Mouse (Mus musculus) heart, adult 2 months (tissue): ENCODE results near the gene Calm2. TPM values are rescaled to one million over a fixed set of nuclear protein-coding genes. Genes with fewer than 3 reads are reported as not detected.
A peak's percentile ranks its signal among the peaks of the same experiment; 100 is the strongest.

ENCODE experiments used
- DNase-seq, 2 experiments: peaks; one replicate each; pipeline ENCODE4 v3.0.0; 2021
- H3K27ac ChIP-seq: fragments of 200-600 bp; 2 replicates; pipeline ENCODE4 v1.8.1; 2022
- H3K27me3 ChIP-seq: fragments of 200-500 bp; 2 replicates; pipeline ENCODE4 v1.6.1; 2012; ENCODE audit warnings: mild to moderate bottlenecking, low read length, inconsistent platforms, mixed read lengths; ENCODE audit not compliant: control insufficient read depth, insufficient read depth
- H3K36me3 ChIP-seq: fragments of 200-500 bp; 2 replicates; pipeline ENCODE4 v1.6.1; 2012; ENCODE audit warnings: low read length, inconsistent platforms; ENCODE audit not compliant: control insufficient read depth, insufficient read depth
- H3K4me1 ChIP-seq: fragments of 200-500 bp; 2 replicates; pipeline ENCODE4 v1.6.1; 2011; ENCODE audit warnings: low read length; ENCODE audit not compliant: control insufficient read depth, insufficient read depth
- H3K4me3 ChIP-seq: fragments of 200-600 bp; 2 replicates; pipeline ENCODE4 v1.8.1; 2022
- H3K79me2 ChIP-seq: fragments of 200-500 bp; replicated peaks from 2 replicates; pipeline ENCODE4 v1.6.1; 2012; ENCODE audit warnings: mild to moderate bottlenecking, inconsistent platforms, low read length, moderate library complexity, mixed read lengths; ENCODE audit not compliant: control insufficient read depth, insufficient read depth
- H3K9ac ChIP-seq: fragments of 200-500 bp; 2 replicates; pipeline ENCODE4 v1.6.1; 2012; ENCODE audit warnings: low read depth, mild to moderate bottlenecking, control low read depth, inconsistent platforms, low read length, mixed read lengths
- CTCF ChIP-seq: fragments of 200-600 bp; IDR thresholded peaks from 2 replicates; pipeline ENCODE4 v1.8.1; 2022; ENCODE audit warnings: antibody characterized with exemption, mild to moderate bottlenecking, moderate library complexity
- EP300 ChIP-seq: fragments of 200-500 bp; IDR thresholded peaks from 2 replicates; pipeline ENCODE4 v1.6.1; 2011; ENCODE audit warnings: low read depth, low read length, control low read depth; ENCODE audit not compliant: insufficient read depth
- POLR2A ChIP-seq: fragments of 200-500 bp; IDR thresholded peaks from 2 replicates; pipeline ENCODE4 v1.6.1; 2011; ENCODE audit warnings: mild to moderate bottlenecking, low read depth, low read length, control low read depth; ENCODE audit not compliant: insufficient read depth
- WGBS: fragments of 180-500 bp; shearing (Covaris S2); methylation state at CpG from one replicate; pipeline ENCODE4 v1.1.7; 2018; 5-methylcytosine and 5-hydroxymethylcytosine counted together
- intact Hi-C: fragments of 180-260 bp; cut with DNase I; formaldehyde crosslinking; loops from one replicate; pipeline ENCODE4 v1.15.1; 2025
- polyA plus RNA-seq: library from polyadenylated mRNA; depleted of rRNA; stranded (reverse); fragments of >200 nt; gene quantifications from 2 replicates; pipeline ENCODE4 v1.2.3, GENCODE M21; 2012
- total RNA-seq, 2 experiments: library from RNA; stranded (reverse); gene quantifications; 2 replicates each; pipeline ENCODE4 v1.2.3; 2021

The Calm2 gene
- total and polyA plus RNA-seq, 3 experiments = 36.7 to 145 (median 132) TPM

DNA sequence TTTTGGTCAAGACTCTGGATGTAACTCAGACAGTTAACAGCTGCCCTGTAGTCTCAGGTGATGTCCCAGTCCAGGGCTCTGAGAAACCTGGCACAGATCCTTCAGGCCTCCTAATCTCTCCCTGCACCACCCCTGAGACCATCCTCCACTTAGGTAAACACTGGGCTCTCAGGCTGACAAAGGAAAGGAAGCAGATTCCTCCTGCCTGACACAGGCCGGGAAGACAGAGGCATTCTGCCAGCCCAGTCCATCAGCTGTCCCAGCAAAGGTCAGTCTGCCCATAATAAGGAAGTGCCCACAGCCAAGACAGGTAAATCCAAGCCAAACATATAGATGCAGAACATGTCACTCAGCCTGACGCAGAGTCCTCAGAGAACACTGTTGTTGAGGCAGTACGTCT lies 36.1 kb upstream of the Calm2 start:
- TF ChIP-seq POLR2A = no peak
- no peak for TF ChIP-seq CTCF
- TF ChIP-seq EP300 = no peak
- no peak for DNase-seq
- Histone ChIP-seq H3K79me2 (no peaks in the 10 kb centered on the region), H3K27me3 (no peaks in the 10 kb centered on the region), H3K27ac (no peak overlapping the region), H3K4me1 (peaks cover 3% of the 10 kb centered on the region), H3K9ac (no peak overlapping the region), H3K36me3 (no peaks in the 10 kb centered on the region), H3K4me3 (no peak overlapping the region)
- WGBS = 64% methylated on average over 3 of the region's 3 CpGs
- intact Hi-C loops = no loop called here

DNA sequence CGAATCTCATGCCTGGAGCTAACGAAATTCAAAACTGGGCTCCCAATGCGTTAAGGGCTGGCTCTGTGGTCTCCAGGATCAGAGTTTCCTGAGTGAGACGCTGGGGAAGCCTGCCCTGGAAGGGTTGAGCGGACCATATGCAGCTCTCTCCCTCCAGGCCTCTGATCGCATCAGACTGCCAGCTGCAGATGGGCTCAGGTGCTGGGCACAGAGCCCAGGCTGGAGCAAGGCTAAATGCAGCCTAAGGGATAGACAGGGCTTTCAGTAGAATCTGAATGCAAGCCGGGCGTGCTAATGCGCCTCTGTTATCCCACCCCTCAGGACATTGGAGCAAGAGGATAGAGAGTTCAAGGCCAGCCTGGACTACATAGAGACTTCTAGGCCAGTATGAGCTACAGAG lies 31.8 kb upstream of the Calm2 start:
- TF ChIP-seq POLR2A = no peak
- no peak for TF ChIP-seq CTCF
- TF ChIP-seq EP300 = no peak
- Histone ChIP-seq H3K27me3 (no peaks in the 10 kb centered on the region), H3K9ac (no peak overlapping the region), H3K79me2 (no peaks in the 10 kb centered on the region), H3K4me1 (peaks cover 8% of the 10 kb centered on the region), H3K4me3 (no peak overlapping the region), H3K27ac (no peak overlapping the region), H3K36me3 (no peaks in the 10 kb centered on the region)
- intact Hi-C loops = no loop called here
- 35% methylated on average over 9 of the region's 9 CpGs for WGBS
- DNase-seq = peak; percentile 18 to 31

DNA sequence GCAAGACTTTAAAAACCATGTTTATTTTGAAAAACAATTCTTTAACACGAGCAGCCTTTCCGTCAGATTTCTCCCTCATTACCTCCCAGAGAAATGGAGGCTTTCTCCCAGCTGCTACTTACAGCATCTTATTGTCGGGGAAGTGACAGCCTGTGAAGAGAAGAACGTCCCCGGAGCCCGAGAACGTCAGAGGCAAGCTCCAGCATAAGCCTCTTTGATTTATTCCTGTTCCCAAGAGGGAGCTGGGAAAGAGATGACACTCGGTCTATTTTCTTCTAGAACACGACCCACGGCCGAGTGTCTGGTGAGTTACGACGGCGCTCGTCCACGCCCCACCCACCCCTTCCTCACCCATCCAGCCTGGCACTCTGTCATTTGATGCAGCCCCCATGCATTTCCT lies 30.9 kb upstream of the Calm2 start:
- no peak overlapping the region for H3K9ac ChIP-seq
- WGBS = 50% methylated on average over 16 of the region's 16 CpGs

DNA sequence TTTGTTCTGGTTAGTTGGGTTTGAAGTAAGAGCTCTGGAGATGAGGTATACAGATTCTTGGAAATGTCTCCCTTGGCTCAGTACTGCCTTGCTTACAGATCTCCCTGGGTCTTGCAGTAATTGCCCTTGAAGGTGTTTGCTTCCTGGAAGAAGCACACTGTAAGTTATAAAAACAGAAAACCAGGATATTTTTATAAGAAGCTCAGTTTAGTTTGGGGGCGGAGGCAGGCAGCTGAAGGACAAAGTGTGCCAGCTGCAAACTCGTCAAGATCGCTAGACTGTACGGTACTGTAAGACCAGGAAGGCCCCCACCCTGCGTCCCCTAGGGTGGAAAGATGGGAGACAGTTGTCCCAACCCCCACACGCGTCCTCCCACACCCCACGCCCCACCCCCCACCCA lies 28.6 kb upstream of the Calm2 start:
- no peaks in the 10 kb centered on the region for H3K27me3 ChIP-seq
- intact Hi-C loops = no loop called here
- H3K27ac ChIP-seq = no peak overlapping the region
- peaks cover 11% of the 10 kb centered on the region for H3K4me1 ChIP-seq
- no peak overlapping the region for H3K9ac ChIP-seq
- 54% methylated on average over 8 of the region's 8 CpGs for WGBS
- no peak overlapping the region for H3K4me3 ChIP-seq
- H3K36me3 ChIP-seq = no peaks in the 10 kb centered on the region
- H3K79me2 ChIP-seq = no peaks in the 10 kb centered on the region
- DNase-seq = no peak
- TF ChIP-seq POLR2A (no peak), CTCF (no peak), EP300 (no peak)

More for the DNA sequence above, 30.9 kb upstream of the Calm2 start:
- intact Hi-C loops = no loop called here
- H3K27me3 ChIP-seq = no peaks in the 10 kb centered on the region
- peaks cover 11% of the 10 kb centered on the region for H3K4me1 ChIP-seq
- DNase-seq = no peak
- no peak overlapping the region for H3K4me3 ChIP-seq
- TF ChIP-seq POLR2A = no peak
- TF ChIP-seq EP300 = no peak
- TF ChIP-seq CTCF = no peak
- no peaks in the 10 kb centered on the region for H3K79me2 ChIP-seq
- no peaks in the 10 kb centered on the region for H3K36me3 ChIP-seq
- H3K27ac ChIP-seq = no peak overlapping the region

DNA sequence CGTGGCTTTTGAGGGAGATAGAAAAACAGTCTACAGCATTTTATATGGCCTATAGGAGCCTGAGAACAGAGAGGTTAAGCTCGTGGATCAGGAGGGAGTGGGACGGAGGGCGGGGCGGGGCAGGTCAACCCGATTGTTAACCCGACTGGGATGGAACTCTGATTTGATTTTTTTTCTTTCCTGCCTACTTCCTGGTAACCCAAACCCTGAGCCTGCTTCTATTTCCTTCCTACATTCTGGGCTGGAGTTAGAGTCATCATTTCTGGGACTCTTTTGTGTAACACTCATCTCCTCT lies 27.7 kb upstream of the Calm2 start:
- Histone ChIP-seq H3K4me3 (peak overlapping the region; percentile 53), H3K27ac (peak overlapping the region; percentile 50), H3K9ac (peak overlapping the region; percentile 31), H3K4me1 (peaks cover 11% of the 10 kb centered on the region), H3K79me2 (no peaks in the 10 kb centered on the region), H3K36me3 (no peaks in the 10 kb centered on the region), H3K27me3 (no peaks in the 10 kb centered on the region)
- TF ChIP-seq POLR2A (no peak), CTCF (no peak), EP300 (no peak)
- no peak for DNase-seq
- intact Hi-C loops = no loop called here
- WGBS = 9% methylated on average over 7 of the region's 7 CpGs

DNA sequence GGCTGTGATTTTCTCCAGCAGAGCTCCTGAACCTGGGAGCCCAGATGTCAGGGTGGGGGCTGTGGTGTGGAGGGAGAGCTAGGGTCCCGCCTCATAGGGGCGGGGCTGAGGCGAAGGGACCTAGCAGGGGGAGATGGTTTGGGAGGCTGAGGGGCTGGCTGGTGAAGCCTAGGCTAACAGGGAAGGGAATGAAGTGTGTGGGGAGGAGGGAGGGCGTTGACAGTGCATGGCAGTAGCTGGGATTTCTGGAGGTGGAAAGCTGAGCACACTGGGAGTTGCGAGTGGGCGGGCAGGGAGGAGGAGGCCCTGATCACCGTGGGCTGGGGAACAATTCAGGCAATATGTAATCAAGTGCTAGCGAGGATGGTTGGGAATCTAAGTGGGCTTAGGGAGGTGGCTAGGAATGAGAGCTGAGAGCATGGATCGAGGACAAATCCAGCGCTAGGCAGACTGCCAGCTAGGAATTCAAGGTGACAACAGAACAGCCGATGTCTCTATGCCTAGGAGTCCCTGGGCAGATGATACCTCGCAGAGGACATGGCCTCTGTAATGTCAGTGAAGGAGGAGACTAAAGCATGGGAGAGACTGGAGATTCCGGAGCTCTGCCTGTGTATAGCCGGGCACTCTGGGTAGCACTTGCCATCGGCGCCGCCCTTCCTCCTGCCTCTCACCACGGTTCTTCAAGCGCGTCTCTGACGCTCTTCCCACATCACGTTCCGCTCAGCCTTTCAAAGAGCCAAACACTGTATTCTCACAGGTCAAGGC lies 27.2 kb upstream of the Calm2 start:
- Histone ChIP-seq H3K9ac (peak overlapping the region; percentile 31), H3K27ac (peak overlapping the region; percentile 50), H3K4me1 (peaks cover 11% of the 10 kb centered on the region), H3K27me3 (no peaks in the 10 kb centered on the region), H3K36me3 (no peaks in the 10 kb centered on the region), H3K79me2 (no peaks in the 10 kb centered on the region), H3K4me3 (peak overlapping the region; percentile 53)
- whole genome bisulfite sequencing = 3% methylated on average over 23 of the region's 23 CpGs
- intact Hi-C loops = no loop called here
- DNase-seq = peak; percentile 42
- TF ChIP-seq POLR2A (0 out of 2 replicates have a peak, but pooled peaks have one; percentile 19), CTCF (no peak)
